Mouse (Mus musculus): ENCODE measurements around the gene Hoxd3. TPM values are rescaled to one million over a fixed set of nuclear protein-coding genes. Genes with fewer than 3 reads are reported as not detected.

The Hoxd3 gene
- polyA plus RNA-seq, 1 experiment from 2014 or later = 0.07 TPM

- Histone ChIP-seq H3K27me3 (ENCODE audit: control insufficient read depth, insufficient read depth, low read length) (peaks cover 96% of the 10 kb centered on the region), H3K9me3 (ENCODE audit: control insufficient read depth, low read length) (no peaks in the 10 kb centered on the region), H3K4me3 (ENCODE audit: low read depth, low read length) (no peak within 1 kb of the TSS), H3K27ac (ENCODE audit: low read depth, low read length) (no peak within 1 kb of the TSS), H3K4me2 (no peak within 1 kb of the TSS), H3K4me1 (ENCODE audit: control insufficient read depth, insufficient read depth, low read length) (peaks cover 6% of the 10 kb centered on the region; the same call in 1 of the 2 replicates), H3K36me3 (ENCODE audit: control insufficient read depth, insufficient read depth, low read length) (no peaks in the 10 kb centered on the region), H3K9ac (ENCODE audit: low read length) (no peak within 1 kb of the TSS)
- peak; percentile 95 for DNase-seq (ENCODE audit: low spot score, missing footprints)
- under 1% methylated on average over 56 of the region's 56 CpGs for WGBS
- peak; percentile 91 for ATAC-seq (ENCODE audit: low FRiP score)
Measured at GRCm38 (mm10) chr2:74691022-74691951, 20.4 kb upstream of the Hoxd3 start, which contains the start of gene Hoxd10. Hoxd10 (plus strand) TSS chr2:74691924.

GRCm38 (mm10) chr2:74691995-74692807 is 19.5 kb upstream of the Hoxd3 start:
- no peaks in the 10 kb centered on the region for H3K9me3 ChIP-seq (ENCODE audit: control insufficient read depth, low read length)
- peaks cover 96% of the 10 kb centered on the region for H3K27me3 ChIP-seq (ENCODE audit: control insufficient read depth, insufficient read depth, low read length)
- DNase-seq (ENCODE audit: low spot score, missing footprints) (peak; percentile 95), ATAC-seq (ENCODE audit: low FRiP score) (no peak)
- no peak overlapping the region for H3K4me3 ChIP-seq (ENCODE audit: low read depth, low read length)
- H3K27ac ChIP-seq (ENCODE audit: low read depth, low read length) = no peak overlapping the region
- WGBS = 4% methylated on average over 35 of the region's 35 CpGs
- no peak overlapping the region for H3K9ac ChIP-seq (ENCODE audit: low read length)
- H3K36me3 ChIP-seq (ENCODE audit: control insufficient read depth, insufficient read depth, low read length) = no peaks in the 10 kb centered on the region
- H3K4me1 ChIP-seq (ENCODE audit: control insufficient read depth, insufficient read depth, low read length) = peaks cover 6% of the 10 kb centered on the region; the same call in 1 of the 2 replicates
- no peak overlapping the region for H3K4me2 ChIP-seq

- H3K4me3 ChIP-seq (ENCODE audit: low read depth, low read length) = no peak overlapping the region
- H3K36me3 ChIP-seq (ENCODE audit: control insufficient read depth, insufficient read depth, low read length) = no peaks in the 10 kb centered on the region
- H3K27ac ChIP-seq (ENCODE audit: low read depth, low read length) = no peak overlapping the region
- WGBS = 1% methylated on average over 20 of the region's 20 CpGs
- H3K27me3 ChIP-seq (ENCODE audit: control insufficient read depth, insufficient read depth, low read length) = peaks cover 96% of the 10 kb centered on the region
- ATAC-seq (ENCODE audit: low FRiP score) (no peak), DNase-seq (ENCODE audit: low spot score, missing footprints) (peak; percentile 95)
- no peak overlapping the region for H3K4me2 ChIP-seq
- H3K9me3 ChIP-seq (ENCODE audit: control insufficient read depth, low read length) = no peaks in the 10 kb centered on the region
- no peak overlapping the region for H3K9ac ChIP-seq (ENCODE audit: low read length)
- peaks cover 7% of the 10 kb centered on the region; the same call in 1 of the 2 replicates for H3K4me1 ChIP-seq (ENCODE audit: control insufficient read depth, insufficient read depth, low read length)
Measured at GRCm38 (mm10) chr2:74692808-74693431, 18.8 kb upstream of the Hoxd3 start.

- Histone ChIP-seq H3K4me2 (no peak overlapping the region), H3K27ac (ENCODE audit: low read depth, low read length) (no peak overlapping the region)
Measured at GRCm38 (mm10) chr2:74693432-74693827, 18.3 kb upstream of the Hoxd3 start.

GRCm38 (mm10) chr2:74694066-74694465 is 17.7 kb upstream of the Hoxd3 start:
- ATAC-seq (ENCODE audit: low FRiP score) (no peak), DNase-seq (ENCODE audit: low spot score, missing footprints) (peak; percentile 93)
- no peak overlapping the region for H3K9ac ChIP-seq (ENCODE audit: low read length)
- no peak overlapping the region for H3K4me2 ChIP-seq
- no peaks in the 10 kb centered on the region for H3K36me3 ChIP-seq (ENCODE audit: control insufficient read depth, insufficient read depth, low read length)
- 2% methylated on average over 16 of the region's 16 CpGs for WGBS
- H3K27ac ChIP-seq (ENCODE audit: low read depth, low read length) = no peak overlapping the region
- H3K27me3 ChIP-seq (ENCODE audit: control insufficient read depth, insufficient read depth, low read length) = peaks cover 96% of the 10 kb centered on the region
- H3K9me3 ChIP-seq (ENCODE audit: control insufficient read depth, low read length) = no peaks in the 10 kb centered on the region
- no peak overlapping the region for H3K4me3 ChIP-seq (ENCODE audit: low read depth, low read length)
- peaks cover 11% of the 10 kb centered on the region for H3K4me1 ChIP-seq (ENCODE audit: control insufficient read depth, insufficient read depth, low read length)

More at GRCm38 (mm10) chr2:74693432-74693827, 18.3 kb upstream of the Hoxd3 start:
- Histone ChIP-seq H3K9ac (ENCODE audit: low read length) (no peak overlapping the region), H3K27me3 (ENCODE audit: control insufficient read depth, insufficient read depth, low read length) (peaks cover 96% of the 10 kb centered on the region), H3K9me3 (ENCODE audit: control insufficient read depth, low read length) (no peaks in the 10 kb centered on the region), H3K4me1 (ENCODE audit: control insufficient read depth, insufficient read depth, low read length) (peaks cover 11% of the 10 kb centered on the region), H3K36me3 (ENCODE audit: control insufficient read depth, insufficient read depth, low read length) (no peaks in the 10 kb centered on the region), H3K4me3 (ENCODE audit: low read depth, low read length) (no peak overlapping the region)
- WGBS = 6% methylated on average over 4 of the region's 4 CpGs
- ATAC-seq (ENCODE audit: low FRiP score) (no peak), DNase-seq (ENCODE audit: low spot score, missing footprints) (no peak)

- DNase-seq (ENCODE audit: low spot score, missing footprints) (no peak), ATAC-seq (ENCODE audit: low FRiP score) (no peak)
- Histone ChIP-seq H3K4me3 (ENCODE audit: low read depth, low read length) (no peak overlapping the region), H3K4me1 (ENCODE audit: control insufficient read depth, insufficient read depth, low read length) (peaks cover 11% of the 10 kb centered on the region), H3K9me3 (ENCODE audit: control insufficient read depth, low read length) (no peaks in the 10 kb centered on the region), H3K27ac (ENCODE audit: low read depth, low read length) (no peak overlapping the region), H3K27me3 (ENCODE audit: control insufficient read depth, insufficient read depth, low read length) (peaks cover 98% of the 10 kb centered on the region), H3K4me2 (no peak overlapping the region), H3K9ac (ENCODE audit: low read length) (no peak overlapping the region), H3K36me3 (ENCODE audit: control insufficient read depth, insufficient read depth, low read length) (no peaks in the 10 kb centered on the region)
- WGBS = 0% methylated on average over 1 of the region's 1 CpGs
Measured at GRCm38 (mm10) chr2:74695383-74695782, 16.3 kb upstream of the Hoxd3 start.

- no peak overlapping the region for H3K9ac ChIP-seq (ENCODE audit: low read length)
- no peaks in the 10 kb centered on the region for H3K36me3 ChIP-seq (ENCODE audit: control insufficient read depth, insufficient read depth, low read length)
- H3K27ac ChIP-seq (ENCODE audit: low read depth, low read length) = no peak overlapping the region
- H3K9me3 ChIP-seq (ENCODE audit: control insufficient read depth, low read length) = no peaks in the 10 kb centered on the region
- no peak overlapping the region for H3K4me2 ChIP-seq
- DNase-seq (ENCODE audit: low spot score, missing footprints) (peak; percentile 93), ATAC-seq (ENCODE audit: low FRiP score) (no peak)
- peaks cover 10% of the 10 kb centered on the region for H3K4me1 ChIP-seq (ENCODE audit: control insufficient read depth, insufficient read depth, low read length)
- peaks cover 100% of the 10 kb centered on the region for H3K27me3 ChIP-seq (ENCODE audit: control insufficient read depth, insufficient read depth, low read length)
- WGBS = 2% methylated on average over 7 of the region's 7 CpGs
- H3K4me3 ChIP-seq (ENCODE audit: low read depth, low read length) = no peak overlapping the region
Measured at GRCm38 (mm10) chr2:74695813-74696430, 15.8 kb upstream of the Hoxd3 start.

GRCm38 (mm10) chr2:74696442-74697335 is 15.0 kb upstream of the Hoxd3 start:
- ATAC-seq (ENCODE audit: low FRiP score) (no peak), DNase-seq (ENCODE audit: low spot score, missing footprints) (peak; percentile 95)
- Histone ChIP-seq H3K4me2 (no peak overlapping the region), H3K9ac (ENCODE audit: low read length) (no peak overlapping the region), H3K9me3 (ENCODE audit: control insufficient read depth, low read length) (no peaks in the 10 kb centered on the region), H3K27me3 (ENCODE audit: control insufficient read depth, insufficient read depth, low read length) (peaks cover 100% of the 10 kb centered on the region), H3K27ac (ENCODE audit: low read depth, low read length) (no peak overlapping the region), H3K4me1 (ENCODE audit: control insufficient read depth, insufficient read depth, low read length) (peaks cover 5% of the 10 kb centered on the region), H3K36me3 (ENCODE audit: control insufficient read depth, insufficient read depth, low read length) (no peaks in the 10 kb centered on the region), H3K4me3 (ENCODE audit: low read depth, low read length) (no peak overlapping the region)
- under 1% methylated on average over 34 of the region's 34 CpGs for WGBS
